Mouse (Mus musculus): ENCODE data around the gene Mcm2. TPM values are rescaled to one million over a fixed set of nuclear protein-coding genes. Genes with fewer than 3 reads are reported as not detected.

The Mcm2 gene
- polyA plus RNA-seq, 1 experiment, result 8.1 TPM

GRCm38 (mm10) chr6:88837999-88838398, 60.6 kb downstream of the Mcm2 start:
- no peak for TF ChIP-seq CTCF (IDR thresholded peaks at IDR 0.05; ENCODE audit: control insufficient read depth, insufficient read depth, insufficient replicate concordance, low read depth, low read length)
- H3K4me1 ChIP-seq (ENCODE audit: control insufficient read depth, insufficient read depth, low read length), result peaks cover 13% of the 10 kb centered on the region
- H3K27me3 ChIP-seq (ENCODE audit: control insufficient read depth, insufficient read depth, low read length), result no peaks in the 10 kb centered on the region
- no peaks in the 10 kb centered on the region for H3K36me3 ChIP-seq (ENCODE audit: control insufficient read depth, insufficient read depth, low read length)
- no peak overlapping the region for H3K4me3 ChIP-seq (ENCODE audit: control insufficient read depth, low read depth, low read length)
- no peak overlapping the region for H3K27ac ChIP-seq (ENCODE audit: control insufficient read depth, insufficient read depth, low read depth, low read length)

DNA sequence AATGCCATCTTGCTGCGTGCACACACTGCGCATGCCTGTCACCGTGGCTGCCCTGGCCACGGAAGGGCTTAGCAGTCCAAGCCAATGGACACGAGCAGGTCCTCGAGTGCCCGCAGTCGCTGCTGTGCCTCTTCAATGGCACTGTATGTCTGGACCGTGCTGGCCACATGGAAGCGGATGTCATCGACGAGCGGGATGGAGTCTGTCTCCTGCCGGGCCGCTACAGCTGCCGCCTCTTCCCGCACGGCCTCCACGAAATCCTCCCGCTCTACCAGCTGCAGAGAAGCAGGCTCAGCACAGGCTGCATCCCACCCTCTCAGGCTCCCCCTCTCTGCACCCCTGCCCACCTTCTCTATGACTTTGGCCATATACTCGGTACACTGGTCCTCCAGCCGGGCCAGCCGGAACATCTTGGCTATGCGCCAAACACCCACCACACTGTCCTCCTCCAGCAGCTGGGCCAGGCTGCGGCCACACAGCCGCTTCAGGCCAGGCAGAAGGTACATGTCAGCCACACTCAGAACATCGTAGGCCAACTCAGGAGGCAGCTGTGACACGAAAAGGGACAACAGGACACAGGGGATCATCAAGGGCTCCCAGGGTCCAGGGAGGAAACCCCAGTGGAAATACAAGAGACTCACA, 62.3 kb downstream of the Mcm2 start:
- H3K27ac ChIP-seq (ENCODE audit: control insufficient read depth, insufficient read depth, low read depth, low read length), result no peak overlapping the region
- H3K27me3 ChIP-seq (ENCODE audit: control insufficient read depth, insufficient read depth, low read length), result no peaks in the 10 kb centered on the region
- H3K36me3 ChIP-seq (ENCODE audit: control insufficient read depth, insufficient read depth, low read length), result no peaks in the 10 kb centered on the region
- peaks cover 10% of the 10 kb centered on the region for H3K4me1 ChIP-seq (ENCODE audit: control insufficient read depth, insufficient read depth, low read length)
- H3K4me3 ChIP-seq (ENCODE audit: control insufficient read depth, low read depth, low read length), result no peak overlapping the region
- TF ChIP-seq CTCF (IDR thresholded peaks at IDR 0.05; ENCODE audit: control insufficient read depth, insufficient read depth, insufficient replicate concordance, low read depth, low read length) (no peak), POLR2A (IDR thresholded peaks at IDR 0.05; ENCODE audit: control insufficient read depth, low read depth, low read length) (no peak)

DNA sequence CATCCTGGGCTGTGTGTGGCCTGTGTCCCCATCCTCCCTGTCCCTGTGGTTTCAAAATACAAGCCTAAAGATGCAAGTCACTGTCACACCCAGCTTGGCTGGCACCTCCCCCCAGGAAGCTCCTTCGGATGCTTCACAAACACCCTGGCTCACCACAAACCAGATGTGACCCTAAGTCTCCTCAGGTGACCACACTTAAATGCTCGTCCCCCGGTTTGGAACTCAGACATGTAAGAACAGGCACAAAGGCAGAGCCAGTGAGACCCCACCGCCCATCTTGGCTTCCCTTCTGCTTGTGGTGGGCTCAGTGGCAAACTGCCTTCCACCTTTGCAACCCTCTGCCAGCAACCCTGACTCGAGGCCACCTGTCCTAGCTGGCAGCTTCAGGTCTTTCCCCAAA, 63.5 kb downstream of the Mcm2 start:
- TF ChIP-seq POLR2A (IDR thresholded peaks at IDR 0.05; ENCODE audit: control insufficient read depth, low read depth, low read length) (no peak), CTCF (IDR thresholded peaks at IDR 0.05; ENCODE audit: control insufficient read depth, insufficient read depth, insufficient replicate concordance, low read depth, low read length) (no peak)
- Histone ChIP-seq H3K4me3 (ENCODE audit: control insufficient read depth, low read depth, low read length) (no peak overlapping the region), H3K4me1 (ENCODE audit: control insufficient read depth, insufficient read depth, low read length) (peaks cover 2% of the 10 kb centered on the region; the same call in 1 of the 2 replicates)

More for the DNA sequence above, 63.5 kb downstream of the Mcm2 start:
- Histone ChIP-seq H3K27ac (ENCODE audit: control insufficient read depth, insufficient read depth, low read depth, low read length) (no peak overlapping the region), H3K27me3 (ENCODE audit: control insufficient read depth, insufficient read depth, low read length) (no peaks in the 10 kb centered on the region), H3K36me3 (ENCODE audit: control insufficient read depth, insufficient read depth, low read length) (no peaks in the 10 kb centered on the region)

Other genes with a start within 250 kb of the Mcm2 start
- 38.5 and 47.2 TPM in 2 replicates for gene Mgll, start 174.4 kb downstream of the Mcm2 start, polyA plus RNA-seq (2012; rRNA removed)
- 46.5 and 51.8 TPM in 2 replicates for gene Abtb1, start 56.8 kb downstream of the Mcm2 start, polyA plus RNA-seq (2012; rRNA removed)
- 20.5 and 21.3 TPM in 2 replicates for gene Podxl2, start 23.7 kb downstream of the Mcm2 start, polyA plus RNA-seq (2012; rRNA removed)
- 16.4 and 17.1 TPM in 2 replicates for gene Tpra1, start 3.5 kb upstream of the Mcm2 start, polyA plus RNA-seq (2012; rRNA removed)

All from testis, adult 2 months (tissue).